9 mouse cellular contexts compared by ENCODE assay signal in genomic region chr16:28610940-28611339, GRCm38 (mm10).
DNase-seq lines count a peak whose midpoint lies in the region; ATAC-seq and TF ChIP-seq lines count a peak whose summit lies in the region.
"Had no signal": no experiment of that assay in that cellular context is flagged by ENCODE, and none has a peak within 500 bp of the region (broad histone marks: within the 10 kb centered on the region; RNA-seq: fewer than 3 reads in every experiment).

No protein-coding gene starts in this region.

- DNase-seq in gastrocnemius, adult 2 months, result peak; percentile 18
- no peak for DNase-seq in gastrocnemius, postnatal 4 days (ENCODE audit: low spot score in 2 of 2)
- DNase-seq in right cerebral cortex, adult 2 months (ENCODE audit: low spot score in 2 of 2), result peak; percentile 76 to 83
- DNase-seq in right cerebral cortex, postnatal 4 days, result no peak
- peak; percentile 61 to 83 for DNase-seq in left cerebral cortex, postnatal 25 days (ENCODE audit: low spot score in 2 of 2)

- H3K27me3 ChIP-seq in embryonic facial prominence, embryonic 15.5 days, result no peaks in the 10 kb centered on the region

- no peak overlapping the region for H3K4me3 ChIP-seq in gastrocnemius, adult 2 months
- H3K4me3 ChIP-seq in embryonic facial prominence, embryonic 15.5 days (replicated peaks), result no peak overlapping the region

- no peak overlapping the region for H3K27ac ChIP-seq in gastrocnemius, adult 2 months
- no peak overlapping the region for H3K27ac ChIP-seq in embryonic facial prominence, embryonic 15.5 days (replicated peaks)

- intact Hi-C loops in gastrocnemius, adult 2 months (cut with DNase I), result no loop called here
- intact Hi-C loops in left cerebral cortex, postnatal 25 days (cut with DNase I), result loop anchor here (2.0 kb wide), 1 partner anchor 92 kb away; no protein-coding TSS in a partner anchor

- 10% methylated on average over 3 of the region's 3 CpGs for WGBS in embryonic facial prominence, embryonic 15.5 days

- no peak overlapping the region for H3K4me2 ChIP-seq in embryonic facial prominence, embryonic 15.5 days (replicated peaks)

- no peaks in the 10 kb centered on the region for H3K36me3 ChIP-seq in embryonic facial prominence, embryonic 15.5 days
- H3K36me3 ChIP-seq: G1E had no signal

- H3K9ac ChIP-seq in embryonic facial prominence, embryonic 15.5 days, result no peak overlapping the region

- no peaks in the 10 kb centered on the region for H3K9me3 ChIP-seq in embryonic facial prominence, embryonic 15.5 days (replicated peaks)

- H3K4me1 ChIP-seq in embryonic facial prominence, embryonic 15.5 days, result 0 out of 2 replicates have a peak, but pooled peaks cover 8% of the 10 kb centered on the region

- ATAC-seq in embryonic facial prominence, embryonic 15.5 days (ENCODE audit: insufficient number of reproducible peaks, low FRiP score, low TSS enrichment, low read depth), result 0 out of 2 replicates have a peak, but pooled peaks have one; percentile 15
- ATAC-seq in erythroblast, adult 5-6 weeks (replicated peaks; ENCODE audit: low FRiP score, poor library complexity, severe bottlenecking), result no peak
- no peak for ATAC-seq in activated CD4-positive, CD25-positive, alpha-beta regulatory T cell, adult 4 months

- peak; percentile 55 for TF ChIP-seq CTCF in gastrocnemius, adult 2 months (IDR thresholded peaks at IDR 0.05)

Comparison
In these comparisons a context has a peak if more than half of its experiments do, and no peak if none do; other contexts are left out.
1. DNase-seq: peak in gastrocnemius, adult 2 months (single experiment), right cerebral cortex, adult 2 months (2 of 2) and left cerebral cortex, postnatal 25 days (2 of 2); none in gastrocnemius, postnatal 4 days (0 of 2) and right cerebral cortex, postnatal 4 days (single experiment).